Mouse (Mus musculus) bone marrow macrophage, adult 2 months (primary cell): ENCODE measurements around the gene Fbxo42.

Source experiments
- CTCF ChIP-seq: IDR thresholded peaks from 2 replicates; pipeline ENCODE4 v1.5.1; 2012; ENCODE audit warnings: low read depth, mild to moderate bottlenecking, low read length, moderate library complexity
- POLR2A ChIP-seq: IDR thresholded peaks from 2 replicates; pipeline ENCODE4 v1.6.1; 2012; ENCODE audit warnings: mild to moderate bottlenecking, low read depth, low read length, borderline replicate concordance

GRCm38 (mm10) chr4:141200906-141201305 is 53.2 kb downstream of the Fbxo42 start:
- TF ChIP-seq CTCF, result no peak
- TF ChIP-seq POLR2A, result no peak
